Mouse (Mus musculus) thymus, adult 2 months (tissue): ENCODE data around the gene Ceacam1. TPM values are rescaled to one million over a fixed set of nuclear protein-coding genes. Genes with fewer than 3 reads are reported as not detected.
"Not testable (repeated sequence)": the region's sequence is repeated elsewhere in the genome, so short reads cannot be mapped to it uniquely, and the experiment has no call there.

Experiments
- DNase-seq: peaks from one replicate; pipeline ENCODE4 v3.0.0; 2021
- H3K27ac ChIP-seq: fragments of 200-500 bp; 2 replicates; pipeline ENCODE4 v1.5.1; 2012; ENCODE audit warnings: low read length, control low read depth; ENCODE audit not compliant: control insufficient read depth, insufficient read depth
- H3K27me3 ChIP-seq: fragments of 200-500 bp; 2 replicates; pipeline ENCODE4 v1.6.1; 2012; ENCODE audit warnings: mild to moderate bottlenecking, low read length, moderate library complexity, mixed read lengths; ENCODE audit not compliant: control insufficient read depth, insufficient read depth
- H3K36me3 ChIP-seq: fragments of 200-500 bp; 2 replicates; pipeline ENCODE4 v1.6.1; 2012; ENCODE audit warnings: mild to moderate bottlenecking, low read length, moderate library complexity; ENCODE audit not compliant: control insufficient read depth, insufficient read depth
- H3K4me1 ChIP-seq: fragments of 200-500 bp; replicated peaks from 2 replicates; pipeline ENCODE4 v1.6.1; 2012; ENCODE audit warnings: low read length; ENCODE audit not compliant: control insufficient read depth, insufficient read depth
- H3K4me3 ChIP-seq: fragments of 200-500 bp; 2 replicates; pipeline ENCODE4 v1.5.1; 2012; ENCODE audit warnings: mild to moderate bottlenecking, low read length, control low read depth, moderate library complexity; ENCODE audit not compliant: control insufficient read depth, insufficient read depth
- CTCF ChIP-seq: fragments of 200-500 bp; IDR thresholded peaks from 2 replicates; pipeline ENCODE4 v1.5.1; 2012; ENCODE audit warnings: mild to moderate bottlenecking, control low read depth, low read length, moderate library complexity, borderline replicate concordance; ENCODE audit not compliant: control insufficient read depth, poor library complexity, insufficient read depth; ENCODE audit errors: extremely low read depth
- POLR2A ChIP-seq: fragments of 200-500 bp; IDR thresholded peaks from 2 replicates; pipeline ENCODE4 v1.6.1; 2012; ENCODE audit warnings: mild to moderate bottlenecking, low read length, control low read depth, moderate library complexity; ENCODE audit not compliant: control insufficient read depth, poor library complexity, insufficient read depth; ENCODE audit errors: extremely low read depth
- WGBS: fragments of 180-500 bp; shearing (Covaris S2); methylation state at CpG from one replicate; pipeline ENCODE4 v1.1.7; 2018; 5-methylcytosine and 5-hydroxymethylcytosine counted together
- polyA plus RNA-seq: library from polyadenylated mRNA; depleted of rRNA; stranded (reverse); fragments of >200 nt; gene quantifications from 2 replicates; pipeline ENCODE4 v1.2.3, GENCODE M21; 2012

Gene Ceacam1
- polyA plus RNA-seq, 1 experiment, result 5.0 TPM

GRCm38 (mm10) chr7:25465010-25465409 lies 12.4 kb downstream of the Ceacam1 start:
- no peak overlapping the region for H3K4me3 ChIP-seq
- no peak for DNase-seq
- no peak overlapping the region for H3K27ac ChIP-seq
- H3K27me3 ChIP-seq, result no peaks in the 10 kb centered on the region
- TF ChIP-seq POLR2A, result no peak
- TF ChIP-seq CTCF, result no peak
- no peaks in the 10 kb centered on the region for H3K4me1 ChIP-seq
- whole genome bisulfite sequencing, result 78% methylated on average over 1 of the region's 1 CpGs
- no peaks in the 10 kb centered on the region for H3K36me3 ChIP-seq

DNA sequence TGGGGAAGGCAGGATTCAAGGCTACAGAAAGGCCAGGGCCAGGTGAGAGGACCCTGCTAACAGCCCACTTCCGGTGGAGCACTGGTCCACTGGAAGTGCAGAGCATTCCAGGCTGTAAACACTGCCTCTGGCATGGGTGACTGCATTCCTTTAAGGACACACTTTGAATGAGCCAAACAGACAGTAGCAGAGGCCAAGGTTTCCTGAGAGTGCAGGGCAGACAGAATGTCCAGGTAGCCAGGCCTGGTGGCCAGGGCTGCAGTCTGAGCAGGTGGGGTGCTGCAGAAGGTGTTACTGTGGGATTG lies 15.4 kb downstream of the Ceacam1 start:
- H3K4me1 ChIP-seq, DNase-seq, H3K36me3 ChIP-seq, H3K4me3 ChIP-seq, H3K27me3 ChIP-seq, H3K27ac ChIP-seq: not testable (repeated sequence)
- no CpG with 5 or more reads among the region's 1 CpGs for WGBS

GRCm38 (mm10) chr7:25461336-25462032 lies 15.9 kb downstream of the Ceacam1 start:
- not testable (repeated sequence) for H3K4me1 ChIP-seq, H3K27me3 ChIP-seq, H3K27ac ChIP-seq, H3K4me3 ChIP-seq, DNase-seq, H3K36me3 ChIP-seq
- 85% methylated on average over 4 of the region's 5 CpGs for WGBS

DNA sequence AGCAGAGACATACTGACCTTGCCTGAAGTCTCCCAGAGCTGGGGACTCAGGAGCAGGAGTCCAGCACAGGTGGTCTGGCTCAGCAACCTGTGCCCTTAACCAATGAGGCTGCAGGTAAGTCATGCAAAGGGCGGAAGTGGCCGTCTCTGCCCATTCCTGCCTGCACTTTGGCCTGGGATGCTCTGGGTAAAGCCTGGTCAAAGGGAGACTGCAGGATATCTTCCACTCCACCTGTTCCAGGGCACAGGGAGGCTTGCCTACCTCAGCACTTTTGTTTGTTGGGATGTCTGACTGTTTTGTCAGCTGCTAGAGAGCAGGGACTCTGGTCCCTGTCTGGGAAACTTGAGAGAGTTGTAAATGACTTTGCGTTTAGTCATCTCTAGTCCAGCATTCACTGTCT lies 25.3 kb downstream of the Ceacam1 start:
- TF ChIP-seq POLR2A (no peak), CTCF (no peak)
- H3K27me3 ChIP-seq, result no peaks in the 10 kb centered on the region
- H3K27ac ChIP-seq, result no peak overlapping the region
- WGBS, result 94% methylated on average over 3 of the region's 3 CpGs
- DNase-seq, result no peak
- no peaks in the 10 kb centered on the region for H3K4me1 ChIP-seq
- no peaks in the 10 kb centered on the region for H3K36me3 ChIP-seq
- no peak overlapping the region for H3K4me3 ChIP-seq

GRCm38 (mm10) chr7:25449913-25450890 lies 27.2 kb downstream of the Ceacam1 start:
- no peak overlapping the region for H3K27ac ChIP-seq
- 89% methylated on average over 9 of the region's 9 CpGs for WGBS
- TF ChIP-seq CTCF (no peak), POLR2A (no peak)
- no peak for DNase-seq
- H3K4me1 ChIP-seq, result no peaks in the 10 kb centered on the region
- no peak overlapping the region for H3K4me3 ChIP-seq
- no peaks in the 10 kb centered on the region for H3K27me3 ChIP-seq
- H3K36me3 ChIP-seq, result no peaks in the 10 kb centered on the region

DNA sequence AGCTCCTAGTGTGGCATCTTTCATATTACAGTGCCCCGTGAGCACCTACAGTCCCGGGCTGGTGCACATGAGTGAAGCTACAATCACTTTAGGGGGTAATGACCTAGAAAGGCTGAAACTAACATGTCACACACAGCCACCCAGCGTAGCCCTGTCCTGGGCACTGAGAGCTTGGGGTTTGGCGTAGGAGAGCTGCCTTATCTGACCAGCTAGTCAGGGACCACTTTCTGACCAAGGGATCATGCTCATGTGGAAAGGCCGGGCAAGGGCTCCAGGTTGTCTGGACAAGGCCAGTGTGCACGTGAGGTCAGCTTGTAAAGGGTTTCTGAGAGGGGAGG lies 36.6 kb downstream of the Ceacam1 start:
- no peak overlapping the region for H3K4me3 ChIP-seq
- H3K27me3 ChIP-seq, result no peaks in the 10 kb centered on the region
- DNase-seq, result no peak
- no peaks in the 10 kb centered on the region for H3K36me3 ChIP-seq
- TF ChIP-seq POLR2A, result no peak
- TF ChIP-seq CTCF, result no peak
- 93% methylated on average over 6 of the region's 6 CpGs for WGBS
- H3K27ac ChIP-seq, result no peak overlapping the region
- H3K4me1 ChIP-seq, result no peaks in the 10 kb centered on the region
